Mouse (Mus musculus) CH12.LX (cell line): ENCODE data around the gene Ikbip. TPM values are rescaled to one million over a fixed set of nuclear protein-coding genes. Genes with fewer than 3 reads are reported as not detected.

Source experiments
- DNase-seq: peaks from one replicate; pipeline ENCODE4 v3.0.0-alpha.2; 2013; ENCODE audit errors: extremely low read depth
- H3K27ac ChIP-seq: 2 replicates; pipeline ENCODE4 v1.5.1; 2012; ENCODE audit warnings: low read depth, mild to moderate bottlenecking, control low read depth, moderate library complexity; ENCODE audit not compliant: insufficient read depth
- H3K27me3 ChIP-seq: replicated peaks from 2 replicates; pipeline ENCODE3; 2012; ENCODE audit warnings: inconsistent platforms
- H3K36me3 ChIP-seq, 2 experiments: replicated peaks in 1 of 2; 2 replicates each; pipeline versions ENCODE3 to v1.6.1; 2012; ENCODE audit warnings: inconsistent platforms in 1 of 2, low read length in 1 of 2, mild to moderate bottlenecking in 1 of 2, mixed read lengths in 1 of 2, moderate library complexity in 1 of 2; ENCODE audit not compliant: control insufficient read depth in 1 of 2, insufficient read depth in 1 of 2
- H3K4me1 ChIP-seq, 2 experiments: 2 replicates each; pipeline ENCODE4 v1.6.1; 2012; ENCODE audit warnings: inconsistent platforms in 1 of 2, moderate library complexity in 1 of 2; ENCODE audit not compliant: insufficient read depth in 2 of 2, control insufficient read depth in 1 of 2
- H3K4me2 ChIP-seq: 2 replicates; pipeline ENCODE4 v1.6.1; 2012; ENCODE audit warnings: low read depth, mild to moderate bottlenecking, control low read depth; ENCODE audit not compliant: poor library complexity, insufficient read depth, severe bottlenecking
- H3K4me3 ChIP-seq, 3 experiments: fragments of 150-350 bp in 1 of 3; sonication (generic) in 1 of 3; replicated peaks in 1 of 3; 2 replicates each; pipeline versions ENCODE3 to v1.5.1; 2011 to 2012; ENCODE audit warnings: low read depth in 2 of 3, low read length in 2 of 3, mild to moderate bottlenecking in 2 of 3, moderate library complexity in 2 of 3, control low read depth in 1 of 3, improper control_type of control experiment in 1 of 3, inconsistent platforms in 1 of 3, mixed read lengths in 1 of 3; ENCODE audit not compliant: poor library complexity in 1 of 3
- H3K79me2 ChIP-seq: replicated peaks from 2 replicates; pipeline ENCODE4 v1.6.1; 2012; ENCODE audit warnings: mild to moderate bottlenecking, moderate library complexity; ENCODE audit not compliant: control insufficient read depth, poor library complexity, insufficient read depth, severe bottlenecking; ENCODE audit errors: extremely low read depth
- H3K9ac ChIP-seq: 2 replicates; pipeline ENCODE4 v1.6.1; 2012; ENCODE audit warnings: low read depth, mild to moderate bottlenecking, control low read depth, moderate library complexity; ENCODE audit not compliant: insufficient read depth
- H3K9me3 ChIP-seq: replicated peaks from 2 replicates; pipeline ENCODE3; 2012; ENCODE audit warnings: low read length, inconsistent platforms, mixed read lengths
- CTCF ChIP-seq, 2 experiments: IDR thresholded peaks in 1 of 2; conservative IDR thresholded peaks in 1 of 2; 2 replicates each; pipeline ENCODE4 v1.5.1; 2011 to 2012; ENCODE audit warnings: low read depth in 2 of 2, low read length in 2 of 2, improper control_type of control experiment in 1 of 2, inconsistent platforms in 1 of 2, mild to moderate bottlenecking in 1 of 2, moderate library complexity in 1 of 2
- E2F4 ChIP-seq: IDR thresholded peaks from 2 replicates; pipeline ENCODE4 v1.6.1; 2011; ENCODE audit warnings: low read depth, low read length, improper control_type of control experiment; ENCODE audit not compliant: insufficient replicate concordance
- EP300 ChIP-seq: IDR thresholded peaks from 2 replicates; pipeline ENCODE4 v1.6.1; 2011; ENCODE audit warnings: low read length, improper control_type of control experiment
- HCFC1 ChIP-seq: IDR thresholded peaks from 2 replicates; pipeline ENCODE4 v1.6.1; 2012; ENCODE audit warnings: low read depth, mild to moderate bottlenecking, inconsistent platforms, low read length, improper control_type of control experiment
- MAZ ChIP-seq: IDR thresholded peaks from 2 replicates; pipeline ENCODE4 v1.6.1; 2012; ENCODE audit warnings: low read depth, mild to moderate bottlenecking, inconsistent platforms, low read length, improper control_type of control experiment, moderate library complexity
- MEF2A ChIP-seq: IDR thresholded peaks from 2 replicates; pipeline ENCODE4 v1.6.1; 2014; ENCODE audit warnings: low read depth, mild to moderate bottlenecking, inconsistent platforms, low read length, improper control_type of control experiment, borderline replicate concordance
- MXI1 ChIP-seq: IDR thresholded peaks from 2 replicates; pipeline ENCODE4 v1.6.1; 2011; ENCODE audit warnings: mild to moderate bottlenecking, low read depth, low read length, improper control_type of control experiment
- NELFE ChIP-seq: IDR thresholded peaks from 2 replicates; pipeline ENCODE4 v1.6.1; 2011; ENCODE audit warnings: low read depth, low read length, improper control_type of control experiment
- NRF1 ChIP-seq: IDR thresholded peaks from 2 replicates; pipeline ENCODE4 v1.6.1; 2014; ENCODE audit warnings: low read depth, mild to moderate bottlenecking, inconsistent platforms, low read length, improper control_type of control experiment, moderate library complexity
- POLR2A ChIP-seq: IDR thresholded peaks from 2 replicates; pipeline ENCODE4 v1.6.1; 2011; ENCODE audit warnings: low read depth, mild to moderate bottlenecking, improper control_type of control experiment, low read length
- POLR2AphosphoS2 ChIP-seq: IDR thresholded peaks from 2 replicates; pipeline ENCODE4 v1.6.1; 2011; ENCODE audit warnings: low read depth, low read length, improper control_type of control experiment
- RAD21 ChIP-seq: IDR thresholded peaks from 2 replicates; pipeline ENCODE4 v1.6.1; 2011; ENCODE audit warnings: low read depth, mild to moderate bottlenecking, low read length, improper control_type of control experiment, moderate library complexity
- RCOR1 ChIP-seq: conservative IDR thresholded peaks from 2 replicates; pipeline ENCODE4 v1.6.1; 2012; ENCODE audit warnings: low read depth, mild to moderate bottlenecking, inconsistent platforms, low read length, improper control_type of control experiment
- SIN3A ChIP-seq: IDR thresholded peaks from 2 replicates; pipeline ENCODE4 v1.6.1; 2012; ENCODE audit warnings: low read length, improper control_type of control experiment, inconsistent platforms
- TBP ChIP-seq: conservative IDR thresholded peaks from 2 replicates; pipeline ENCODE4 v1.6.1; 2011; ENCODE audit warnings: low read depth, low read length, improper control_type of control experiment
- ZKSCAN1 ChIP-seq: IDR thresholded peaks from 2 replicates; pipeline ENCODE4 v1.6.1; 2012; ENCODE audit warnings: low read depth, inconsistent platforms, low read length, improper control_type of control experiment, borderline replicate concordance
- ZMIZ1 ChIP-seq: IDR thresholded peaks from 2 replicates; pipeline ENCODE4 v1.6.1; 2012; ENCODE audit warnings: low read depth, mild to moderate bottlenecking, inconsistent platforms, low read length, improper control_type of control experiment
- dilution Hi-C: fragments of 300-500 bp; cut with MboI; formaldehyde crosslinking; loops from 2 replicates; pipeline ENCODE4 v1.14.3; 2020; ENCODE audit warnings: low sequenced_read_pairs; ENCODE audit not compliant: extremely low pct_unique_long_range_greater_than_20kb, extremely low pct_ligation_motif_present
- in situ Hi-C: fragments of 300-500 bp; cut with MboI; formaldehyde crosslinking; loops from 3 replicates; pipeline ENCODE4 v1.14.3; 2019; ENCODE audit warnings: low sequenced_read_pairs, low pct_ligation_motif_present, low pct_unique_long_range_greater_than_20kb, mixed read lengths
- polyA plus RNA-seq: library from polyadenylated mRNA; unstranded; fragments of >175 nt; gene quantifications from 2 replicates; pipeline ENCODE4 v1.2.1, GENCODE M21; 2012; ENCODE audit warnings: low read depth; ENCODE audit not compliant: insufficient read length
- total RNA-seq, 2 experiments: library from RNA; depleted of rRNA; stranded (reverse); fragments of 300-350 nt in 1 of 2; fragments of >200 nt in 1 of 2; gene quantifications; 2 replicates each; pipeline ENCODE4 v1.2.3; 2012 to 2014

Gene Ikbip
- total and polyA plus RNA-seq, 3 experiments: 2.1 to 7.2 (median 6.0) TPM

GRCm38 (mm10) chr10:91131565-91131964 is 48.8 kb downstream of the Ikbip start:
- DNase-seq: no peak
- H3K9ac ChIP-seq: no peak overlapping the region
- H3K36me3 ChIP-seq: peaks cover 0 to 2% of the 10 kb centered on the region in 2 experiments
- no peak overlapping the region for H3K4me2 ChIP-seq
- H3K27ac ChIP-seq: no peak overlapping the region
- no peak for TF ChIP-seq POLR2A
- TF ChIP-seq HCFC1: no peak
- no peaks in the 10 kb centered on the region for H3K9me3 ChIP-seq
- in situ Hi-C loops: no loop called here
- dilution Hi-C loops: no loop called here
- H3K4me3 ChIP-seq: no peak overlapping the region
- H3K27me3 ChIP-seq: no peaks in the 10 kb centered on the region
- H3K79me2 ChIP-seq: no peaks in the 10 kb centered on the region
- peaks cover 0 to 5% of the 10 kb centered on the region in 2 experiments; a peak in 1 of 4 replicates for H3K4me1 ChIP-seq

- H3K9ac ChIP-seq: no peak overlapping the region
- H3K9me3 ChIP-seq: no peaks in the 10 kb centered on the region
- no peak overlapping the region for H3K4me3 ChIP-seq
- dilution Hi-C loops: no loop called here
- H3K4me1 ChIP-seq: peaks cover 0 to 23% of the 10 kb centered on the region in 2 experiments; a peak in 2 of 4 replicates
- no peak for TF ChIP-seq EP300
- TF ChIP-seq MAZ: no peak
- TF ChIP-seq RAD21: no peak
- no peak for TF ChIP-seq MXI1
- TF ChIP-seq MEF2A: no peak
- no peak for TF ChIP-seq ZKSCAN1
- TF ChIP-seq RCOR1: no peak
- no peak for TF ChIP-seq HCFC1
- no peak for TF ChIP-seq ZMIZ1
- TF ChIP-seq POLR2AphosphoS2: no peak
- no peak for TF ChIP-seq CTCF (conservative IDR thresholded peaks at IDR 0.05 in 1 of 2, IDR thresholded peaks at IDR 0.05 in 1 of 2; ENCODE audit: low read depth in 2 of 2, low read length in 2 of 2)
- no peak for TF ChIP-seq SIN3A
- TF ChIP-seq NELFE: no peak
- no peak for TF ChIP-seq NRF1
- TF ChIP-seq TBP: no peak
- TF ChIP-seq E2F4: no peak
- H3K79me2 ChIP-seq: no peaks in the 10 kb centered on the region
- H3K36me3 ChIP-seq: peaks cover 0 to 2% of the 10 kb centered on the region in 2 experiments
- in situ Hi-C loops: no loop called here
- H3K27ac ChIP-seq: no peak overlapping the region
- no peak for DNase-seq
- H3K27me3 ChIP-seq: no peaks in the 10 kb centered on the region
- H3K4me2 ChIP-seq: no peak overlapping the region
Observed at GRCm38 (mm10) chr10:91135302-91135972, 52.7 kb downstream of the Ikbip start.
